Mouse (Mus musculus) kidney, postnatal 14 days (tissue): ENCODE data around the gene Pdik1l.

Experiments used
- DNase-seq: peaks from one replicate; pipeline ENCODE4 v3.0.0; 2022; ENCODE audit warnings: mixed read lengths

The Pdik1l gene

DNA sequence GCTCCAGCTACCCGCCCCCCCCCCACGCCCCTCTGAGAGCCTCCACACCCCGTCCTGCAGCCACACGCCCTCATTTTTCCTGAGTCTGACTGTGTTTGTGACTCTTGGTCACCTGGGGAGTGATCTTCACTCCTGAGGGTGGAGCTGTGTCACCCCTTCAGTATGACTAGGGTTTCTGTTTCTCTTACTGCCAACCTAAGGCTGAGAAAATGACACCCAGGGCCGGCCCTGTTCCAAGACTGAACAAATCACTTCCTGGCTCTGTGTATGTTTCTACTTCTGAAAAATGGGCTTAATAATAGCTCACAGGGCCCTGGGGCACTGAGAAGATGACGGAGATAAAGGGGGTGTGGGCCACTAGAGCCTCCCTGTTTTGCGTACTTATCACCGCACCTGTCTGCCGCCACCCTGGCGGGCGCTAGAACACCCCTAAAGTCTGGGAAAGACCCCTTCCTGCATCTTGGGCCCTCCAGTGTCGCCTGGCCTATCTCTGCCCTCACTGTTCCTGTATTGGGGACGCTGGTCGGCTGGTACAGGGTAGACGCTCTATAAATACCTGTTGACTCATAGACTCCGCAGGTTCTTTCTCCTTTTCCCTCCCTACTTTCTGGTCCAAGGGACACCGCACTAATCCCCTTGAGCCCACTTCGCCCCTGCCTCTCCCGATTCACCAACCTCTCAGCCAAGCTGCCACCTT is 50.0 kb downstream of the Pdik1l start:
- no peak for DNase-seq

DNA sequence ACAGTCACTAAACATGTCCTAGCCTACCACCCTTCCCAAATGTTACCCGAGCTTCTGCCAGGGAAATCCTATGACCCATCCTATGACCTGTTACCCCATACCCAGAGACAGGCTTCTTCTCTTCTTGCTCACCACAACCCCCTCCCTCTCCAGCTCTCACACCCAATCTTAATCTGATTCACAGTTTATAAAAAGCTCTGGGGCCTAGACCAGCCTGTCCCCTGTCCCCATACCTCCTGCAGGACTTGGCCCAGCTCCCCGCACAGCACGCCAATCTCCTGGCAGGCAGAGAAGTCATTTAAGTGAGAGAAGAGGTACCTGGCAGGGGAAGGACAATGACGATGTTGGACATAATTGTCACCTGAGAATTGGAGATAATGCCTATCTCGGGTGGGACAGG is 52.8 kb downstream of the Pdik1l start:
- no peak for DNase-seq

DNA sequence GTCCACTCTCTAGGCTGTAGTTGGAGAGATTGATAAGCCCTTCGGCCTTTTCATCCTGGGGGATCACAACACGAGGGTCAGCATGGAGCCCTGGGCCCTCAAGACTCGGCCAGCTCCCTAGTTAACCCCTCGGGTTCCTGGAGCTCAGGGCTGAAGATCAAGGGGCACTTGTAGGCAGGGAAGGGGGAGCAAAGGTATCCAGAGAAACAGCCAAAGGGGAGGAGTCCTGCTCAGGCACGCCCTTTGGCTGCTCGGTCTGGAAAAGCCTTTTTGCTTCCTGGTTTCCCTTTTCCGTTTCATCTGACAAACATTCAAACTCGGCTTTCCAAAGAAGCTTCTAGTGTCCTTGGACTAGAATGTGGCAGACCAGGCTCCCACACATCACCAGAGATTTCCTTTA is 57.3 kb downstream of the Pdik1l start:
- DNase-seq, result no peak

GRCm38 (mm10) chr4:134227194-134227593 is 60.5 kb downstream of the Pdik1l start, which contains the start of gene Catsper4:
TSS of gene Catsper4 (minus strand) at chr4:134227383.
- no peak for DNase-seq
